Mouse (Mus musculus): ENCODE measurements around the gene Tcp11l2. TPM values are rescaled to one million over a fixed set of nuclear protein-coding genes. Genes with fewer than 3 reads are reported as not detected.

Tcp11l2 gene
- total RNA-seq (2022), result 10 to 100 TPM; 31.0 to 44.5 (median 39.1) TPM

GRCm38 (mm10) chr10:84576395-84577070 lies at the start of gene Tcp11l2:
Gene Tcp11l2 (plus strand): TSS chr10:84576626.
- peak; percentile 95 to 96 for DNase-seq (ENCODE audit: low spot score in 2 of 2)

DNA sequence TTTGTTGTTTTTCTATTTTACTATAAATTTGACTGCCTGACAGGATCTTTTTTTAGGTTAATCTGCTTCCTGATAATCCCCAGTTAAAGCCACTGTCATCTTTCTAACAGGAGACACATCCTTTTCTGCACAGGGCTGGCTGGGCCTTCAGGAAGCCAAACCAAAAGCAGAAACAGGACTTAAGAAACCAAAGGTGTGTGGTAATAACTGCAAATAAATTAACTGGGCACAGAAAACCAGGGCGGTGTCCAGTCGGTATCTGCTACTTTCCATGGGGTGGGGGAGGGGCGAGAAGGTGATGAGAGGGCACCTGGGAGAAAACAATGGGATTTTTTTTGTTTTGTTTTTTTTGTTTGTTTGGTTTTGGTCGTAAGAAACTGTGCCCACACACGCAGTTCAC lies 49.4 kb upstream of the Tcp11l2 start:
- no peak for DNase-seq (ENCODE audit: low spot score in 2 of 2)

DNA sequence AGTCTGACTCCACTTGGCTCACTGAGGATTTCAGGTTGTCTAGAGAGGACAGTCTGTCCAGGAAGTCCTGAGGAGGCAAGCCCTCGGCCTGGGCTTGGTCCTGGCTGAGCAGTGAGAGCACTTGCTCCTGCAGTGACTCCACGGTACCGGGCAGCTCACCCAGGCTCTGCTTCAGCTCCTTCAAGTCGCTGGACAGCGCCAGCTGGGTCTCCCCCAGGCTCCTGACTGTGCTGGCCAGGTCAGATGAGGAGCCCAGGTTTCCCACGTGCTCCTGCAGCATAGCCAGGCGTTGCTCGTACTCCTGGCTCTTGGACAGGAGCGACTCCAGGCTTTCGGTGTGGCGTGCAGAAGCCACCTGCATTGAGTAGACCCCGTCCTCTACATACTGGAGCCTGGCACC lies 48.8 kb upstream of the Tcp11l2 start:
- peak; percentile 32 to 77 for DNase-seq (ENCODE audit: low spot score in 2 of 2)

GRCm38 (mm10) chr10:84530388-84530787 lies 46.0 kb upstream of the Tcp11l2 start:
- no peak for DNase-seq (ENCODE audit: low spot score in 2 of 2)

- no peak for DNase-seq (ENCODE audit: low spot score in 2 of 2)
These were observed 44.9 kb upstream of the Tcp11l2 start for GRCm38 (mm10) chr10:84531576-84531975.

GRCm38 (mm10) chr10:84532191-84532889 lies 44.1 kb upstream of the Tcp11l2 start:
- peak in 1 of 2 experiments; percentile 32 for DNase-seq (ENCODE audit: low spot score in 2 of 2)

- DNase-seq (ENCODE audit: low spot score in 2 of 2), result peak; percentile 33 to 54
These were observed 43.2 kb upstream of the Tcp11l2 start for GRCm38 (mm10) chr10:84532911-84533882.

- peak; percentile 40 to 59 for DNase-seq (ENCODE audit: low spot score in 2 of 2)
These were observed 42.3 kb upstream of the Tcp11l2 start, which contains the start of gene Ckap4 for GRCm38 (mm10) chr10:84533912-84534671. Gene Ckap4 (minus strand): TSS chr10:84534062.

DNA sequence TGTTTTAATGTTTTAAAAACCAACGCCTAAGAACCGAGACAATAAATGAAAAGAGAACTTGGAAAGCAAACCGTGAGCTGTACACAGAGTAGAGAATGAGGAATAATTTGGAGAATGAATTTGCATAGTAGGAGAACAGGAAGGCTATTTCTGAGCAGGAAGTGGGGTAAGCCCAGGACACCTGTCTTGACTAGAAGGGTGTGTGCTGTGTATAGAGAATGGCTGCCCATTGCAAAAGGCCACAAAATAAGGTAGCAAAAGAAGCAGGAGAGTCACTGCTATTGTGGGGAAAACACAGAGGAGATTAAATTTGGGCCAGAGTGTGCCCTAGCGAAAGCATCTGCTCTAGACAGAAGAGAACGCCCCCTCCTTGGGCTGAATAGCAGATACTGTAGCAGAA lies 41.0 kb upstream of the Tcp11l2 start:
- DNase-seq (ENCODE audit: low spot score in 2 of 2), result no peak

DNA sequence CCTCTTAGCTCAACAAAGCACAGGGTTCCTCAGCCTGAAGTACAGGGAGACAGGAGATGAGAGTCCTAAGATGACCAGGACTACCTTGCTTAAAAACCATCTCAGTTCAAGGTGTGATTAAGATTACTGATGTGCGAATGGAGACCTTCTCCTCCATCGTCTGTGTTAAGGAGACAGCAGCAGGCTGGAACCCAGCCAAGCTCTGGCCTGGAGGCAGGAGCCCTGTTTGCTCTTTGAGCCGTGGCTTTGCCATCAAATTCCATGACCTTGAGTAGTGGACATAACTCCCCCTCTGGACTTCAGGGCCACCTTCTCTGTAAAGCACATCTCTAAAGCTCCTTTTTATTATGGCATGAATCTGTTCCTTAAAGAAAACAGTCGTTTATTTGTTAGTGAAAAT lies 40.6 kb upstream of the Tcp11l2 start:
- DNase-seq (ENCODE audit: low spot score in 2 of 2), result no peak

DNA sequence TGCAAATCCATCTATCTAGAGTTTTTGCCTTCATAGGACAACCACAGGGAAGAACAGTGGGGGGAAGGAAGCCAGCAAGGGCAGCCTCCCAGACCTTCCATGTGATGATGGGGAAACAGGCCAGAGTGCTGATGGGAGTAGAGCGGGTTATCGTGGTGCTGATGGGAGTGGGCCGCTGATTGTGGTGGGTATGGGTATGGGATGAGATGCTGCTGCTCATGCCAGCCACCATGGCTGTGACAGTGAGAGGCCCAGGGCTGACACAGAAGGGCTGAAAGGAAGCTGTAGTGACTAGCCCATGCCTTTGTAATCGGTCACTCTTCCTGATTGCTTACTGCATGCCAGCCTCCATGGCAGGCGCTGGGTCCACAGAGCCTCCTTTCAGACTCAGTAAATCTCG lies 36.8 kb upstream of the Tcp11l2 start:
- DNase-seq (ENCODE audit: low spot score in 2 of 2), result no peak

- DNase-seq (ENCODE audit: low spot score in 2 of 2), result no peak
These were observed 33.4 kb upstream of the Tcp11l2 start for GRCm38 (mm10) chr10:84542802-84543658.

DNA sequence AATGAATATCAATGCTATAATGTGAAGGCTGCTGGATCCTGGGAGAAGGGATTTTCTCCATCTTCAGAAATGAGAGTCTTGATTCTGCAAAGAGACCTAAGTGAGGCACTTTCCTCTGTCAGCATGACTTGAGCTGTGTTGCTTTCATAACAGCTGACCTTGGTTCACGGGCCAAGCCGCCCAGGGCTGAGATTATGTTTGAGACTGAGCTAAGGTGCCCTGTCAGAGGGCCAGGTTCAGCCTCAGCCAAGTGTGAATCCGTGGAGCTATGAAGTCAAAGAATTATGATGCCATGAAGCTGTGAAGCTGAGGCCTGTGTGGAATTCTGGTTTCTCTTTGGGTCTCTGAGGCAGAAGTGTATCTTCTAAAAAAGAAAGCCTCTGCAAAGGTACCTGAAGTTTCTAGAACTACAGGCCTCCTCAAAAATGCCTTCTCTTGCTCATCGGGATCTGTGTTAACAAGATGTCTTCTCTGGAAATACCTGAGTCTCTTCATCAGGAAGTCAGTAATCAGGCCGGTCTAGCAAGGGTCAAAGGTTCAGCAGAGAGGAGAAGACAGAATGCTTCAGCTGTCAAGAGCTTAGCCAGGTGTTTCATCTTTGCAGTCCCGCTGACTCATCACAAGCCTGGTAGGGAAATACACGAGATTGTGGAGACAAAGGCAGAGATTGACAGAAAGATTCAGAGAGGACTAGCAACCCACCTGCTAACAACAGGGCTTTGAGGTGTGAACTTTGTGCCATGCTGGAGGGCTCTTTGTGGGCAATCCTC lies 31.4 kb upstream of the Tcp11l2 start:
- DNase-seq (ENCODE audit: low spot score in 2 of 2), result peak in 1 of 2 experiments; percentile 46

DNA sequence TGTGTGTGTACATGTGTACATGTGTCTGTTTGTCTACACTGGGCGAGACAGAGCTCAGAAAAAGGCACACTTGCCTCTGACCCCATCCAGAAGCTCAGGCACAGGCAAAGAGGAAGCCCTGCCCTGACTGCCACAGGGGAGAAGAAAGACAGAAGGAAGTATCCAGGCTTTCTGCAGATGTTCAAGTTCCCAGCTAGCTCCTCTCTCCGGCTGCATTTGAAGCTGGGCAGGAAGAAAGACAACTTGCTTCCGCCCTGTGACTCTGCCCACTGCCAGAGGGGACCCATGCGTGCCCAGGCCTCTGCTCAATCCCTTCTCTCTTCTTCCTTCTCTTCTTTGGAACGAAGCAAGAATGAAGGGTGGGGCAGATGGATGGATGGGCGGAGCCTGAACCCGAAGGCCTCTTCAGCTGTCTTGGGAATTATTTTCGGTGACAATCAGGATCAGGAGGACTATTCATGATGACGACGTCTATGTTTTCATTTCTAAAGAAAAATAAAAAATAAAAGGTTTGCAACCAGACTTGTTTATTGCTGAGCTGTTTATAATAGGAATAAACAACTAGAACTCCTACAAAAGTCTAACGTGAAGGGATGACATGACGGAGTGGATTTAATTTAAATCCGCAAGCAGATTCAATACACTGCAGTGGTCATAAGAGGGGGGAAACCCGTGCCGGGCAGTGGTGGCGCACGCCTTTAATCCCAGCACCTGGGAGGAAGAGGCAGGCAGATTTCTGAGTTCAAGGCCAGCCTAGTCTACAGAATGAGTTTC lies 27.1 kb upstream of the Tcp11l2 start:
- no peak for DNase-seq (ENCODE audit: low spot score in 2 of 2)

GRCm38 (mm10) chr10:84549920-84550293 lies 26.5 kb upstream of the Tcp11l2 start:
- DNase-seq (ENCODE audit: low spot score in 2 of 2), result no peak

- no peak for DNase-seq (ENCODE audit: low spot score in 2 of 2)
These were observed 24.6 kb upstream of the Tcp11l2 start for GRCm38 (mm10) chr10:84551846-84552245.

DNA sequence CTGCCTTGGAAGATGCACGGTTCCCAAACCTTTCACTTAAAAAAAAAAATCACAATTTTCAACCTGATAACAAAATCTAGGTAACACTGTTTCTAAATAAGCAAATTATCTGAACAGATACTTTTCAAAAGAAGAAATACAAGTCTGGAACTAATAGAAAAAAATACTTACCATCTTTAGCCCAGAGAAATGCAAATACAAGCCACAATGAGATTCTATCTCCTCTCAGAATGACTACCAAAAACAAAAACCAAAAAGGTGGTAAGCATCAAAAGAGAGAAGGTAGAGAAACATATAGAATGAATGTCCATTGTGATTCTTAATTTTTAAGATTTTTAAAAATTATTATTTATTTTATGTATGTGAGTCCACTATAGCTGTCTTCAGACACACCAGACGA lies 23.9 kb upstream of the Tcp11l2 start:
- no peak for DNase-seq (ENCODE audit: low spot score in 2 of 2)

DNA sequence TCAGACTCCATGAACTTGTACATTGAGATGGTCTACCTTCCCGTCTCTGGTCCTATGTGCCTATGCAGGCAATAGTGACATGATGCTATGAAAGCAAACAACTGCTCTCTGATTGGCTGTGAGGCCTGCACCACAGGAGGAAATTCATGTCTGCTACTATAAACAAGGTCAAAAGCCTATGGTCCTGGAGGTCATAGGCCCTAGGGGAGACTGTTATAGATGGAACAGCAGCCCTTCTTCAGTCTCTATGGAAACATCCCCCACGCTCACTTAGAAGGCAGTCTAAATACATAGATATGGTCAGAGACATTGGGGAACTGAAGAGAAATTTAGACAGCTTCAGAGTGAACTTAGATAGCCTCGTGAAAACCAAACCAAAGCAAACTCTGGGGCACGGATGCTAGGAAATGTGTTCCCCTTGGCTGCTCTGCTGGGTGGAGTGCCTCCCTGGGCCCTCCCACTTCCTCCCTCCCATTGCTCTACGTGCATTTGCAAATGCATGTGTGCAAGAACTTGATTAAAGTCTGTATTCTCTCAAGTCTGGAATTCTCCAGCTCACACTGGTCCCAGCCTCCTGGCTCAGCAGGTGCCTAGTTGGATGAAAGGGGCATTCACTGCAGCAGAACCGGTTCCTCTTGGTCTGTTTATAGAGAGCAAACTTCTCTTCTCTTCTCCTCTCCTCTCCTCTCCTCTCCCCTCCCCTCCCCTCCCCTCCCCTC lies 22.0 kb upstream of the Tcp11l2 start:
- no peak for DNase-seq (ENCODE audit: low spot score in 2 of 2)

Measured in gastrocnemius, adult 8-10 months (tissue).